Mouse (Mus musculus) monocyte, adult 5-6 weeks (primary cell): ENCODE measurements around the gene Trib3. TPM values are rescaled to one million over a fixed set of nuclear protein-coding genes. Genes with fewer than 3 reads are reported as not detected.

ENCODE experiments used
- total RNA-seq: library from RNA; stranded (forward); fragments of 200-1000, 200-491, 200-594 nt; gene quantifications from 3 replicates; pipeline ENCODE4 v1.2.3, GENCODE M21; 2017

Gene Trib3
- total RNA-seq, 1 experiment from 2014 or later, result not detected

Other genes starting within 250 kb of the Trib3 start
- 14.1 to 28.0 TPM (median 16.1 TPM) in 3 replicates for gene Srxn1, start 238.5 kb downstream of the Trib3 start, total RNA-seq
- gene Tcf15, start 200.5 kb downstream of the Trib3 start, total RNA-seq, result not detected in 3 replicates
- gene Csnk2a1, start 117.2 kb downstream of the Trib3 start, total RNA-seq, result 104 to 134 TPM (median 114 TPM) in 3 replicates
- gene Tbc1d20, start 50.2 kb downstream of the Trib3 start, total RNA-seq, result 34.6 to 50.1 TPM (median 47.4 TPM) in 3 replicates
- gene Rbck1, start 11.4 kb downstream of the Trib3 start, total RNA-seq, result 45.0 to 83.3 TPM (median 59.1 TPM) in 3 replicates
- gene Nrsn2, start 32.6 kb upstream of the Trib3 start, total RNA-seq, result not detected in 3 replicates
- gene Sox12, start 54.0 kb upstream of the Trib3 start, total RNA-seq, result 0.10 to 0.43 TPM in 2 of 3 replicates, not detected in the other
- 0.10 to 0.75 TPM in 2 of 3 replicates, not detected in the other for gene Zcchc3, start 71.0 kb upstream of the Trib3 start, total RNA-seq
- not detected in 3 replicates for gene 6820408C15Rik, start 71.6 kb upstream of the Trib3 start, total RNA-seq
- not detected in 3 replicates for gene Defb23, start 120.6 kb upstream of the Trib3 start, total RNA-seq
- gene Defb20, start 133.0 kb upstream of the Trib3 start, total RNA-seq, result not detected in 3 replicates
- not detected in 3 replicates for gene Defb22, start 146.1 kb upstream of the Trib3 start, total RNA-seq
- gene Defb26, start 167.7 kb upstream of the Trib3 start, total RNA-seq, result not detected in 3 replicates
- gene Defb28, start 174.2 kb upstream of the Trib3 start, total RNA-seq, result not detected in 3 replicates
- gene Defb29, start 196.1 kb upstream of the Trib3 start, total RNA-seq, result not detected in 3 replicates
- not detected in 3 replicates for gene Gm17416, start 225.3 kb upstream of the Trib3 start, total RNA-seq
- not detected in 3 replicates for gene Defb21, start 228.7 kb upstream of the Trib3 start, total RNA-seq
- gene Defb19, start 236.3 kb upstream of the Trib3 start, total RNA-seq, result not detected in 3 replicates